23 mouse cellular contexts compared by ENCODE assay signal in genomic region chr12:65268311-65268984, GRCm38 (mm10). TPM values are rescaled to one million over a fixed set of nuclear protein-coding genes. Genes with fewer than 3 reads are reported as not detected.
"Had no signal": no experiment of that assay in that cellular context is flagged by ENCODE, and none has a peak within 500 bp of the region (broad histone marks: within the 10 kb centered on the region; RNA-seq: fewer than 3 reads in every experiment).

No protein-coding gene starts in this region.

- H3K4me3 ChIP-seq: lung, embryonic 15.5 days; megakaryocyte, embryonic 14.5 days; midbrain, embryonic 13.5 days; midbrain, embryonic 15.5 days; neural tube, embryonic 12.5 days had no signal

- ATAC-seq: lung, postnatal 0 days; midbrain, embryonic 13.5 days; midbrain, embryonic 15.5 days had no signal

- DNase-seq: lung, adult 2 months; lung, postnatal 14 days; lung, postnatal 36 days; right cerebral cortex, postnatal 14 days; thymus, adult 18-20 months; thymus, postnatal 14 days; thymus, postnatal 36 days had no signal

- H3K4me2 ChIP-seq: lung, embryonic 15.5 days; midbrain, embryonic 11.5 days; midbrain, embryonic 13.5 days; midbrain, embryonic 15.5 days; neural tube, embryonic 12.5 days had no signal

- H3K9me3 ChIP-seq: lung, embryonic 15.5 days; midbrain, embryonic 13.5 days; midbrain, embryonic 15.5 days; neural tube, embryonic 12.5 days had no signal

- H3K36me3 ChIP-seq: lung, embryonic 15.5 days; midbrain, embryonic 13.5 days; midbrain, embryonic 15.5 days; neural tube, embryonic 12.5 days had no signal

- H3K27me3 ChIP-seq: lung, embryonic 15.5 days; megakaryocyte, embryonic 14.5 days; midbrain, embryonic 13.5 days; midbrain, embryonic 15.5 days; neural tube, embryonic 12.5 days had no signal

- H3K9ac ChIP-seq: lung, embryonic 15.5 days; midbrain, embryonic 13.5 days; midbrain, embryonic 15.5 days; neural tube, embryonic 12.5 days had no signal

- H3K4me1 ChIP-seq: lung, embryonic 15.5 days; midbrain, embryonic 13.5 days; midbrain, embryonic 15.5 days; neural tube, embryonic 12.5 days had no signal

- H3K27ac ChIP-seq: lung, embryonic 15.5 days; macrophage; midbrain, embryonic 13.5 days; midbrain, embryonic 15.5 days; neural tube, embryonic 12.5 days had no signal

RNA-seq across cellular contexts. Expression of gene Wdr20rt, which starts 43.1 kb away (rescaled TPM):
- total RNA-seq: megakaryocyte progenitor cell, adult 5-6 weeks; midbrain, postnatal 0 days; monocyte, adult 5-6 weeks had no signal
- polyA plus RNA-seq: lung, adult 2 months; lung, embryonic 15.5 days; lung, postnatal 0 days; macrophage; midbrain, embryonic 11.5 days; midbrain, embryonic 13.5 days; midbrain, embryonic 15.5 days; midbrain, postnatal 0 days; neural tube, embryonic 12.5 days; neural tube, embryonic 14.5 days; spleen, adult 2 months; stomach, embryonic 14.5 days; stomach, embryonic 16.5 days; thymus, postnatal 0 days had no signal
